Mouse (Mus musculus) limb, embryonic 15.5 days (tissue): ENCODE measurements around the gene Map3k12. TPM values are rescaled to one million over a fixed set of nuclear protein-coding genes. Genes with fewer than 3 reads are reported as not detected.
A peak's percentile ranks its signal among the peaks of the same experiment; 100 is the strongest.

Experiments
- ATAC-seq: fragments of 200-750 bp; cut with Nextera tagmentation; 2 replicates; pipeline ENCODE4 v1.8.0; 2017; ENCODE audit warnings: low read depth, moderate TSS enrichment; ENCODE audit not compliant: insufficient number of reproducible peaks, low FRiP score, low TSS enrichment
- H3K27ac ChIP-seq: fragments of 300-500 bp; sonication (generic); 2 replicates; pipeline ENCODE4 v1.5.1; 2015; ENCODE audit warnings: moderate library complexity, mild to moderate bottlenecking, inconsistent platforms
- H3K27me3 ChIP-seq: fragments of 300-500 bp; sonication (generic); 2 replicates; pipeline ENCODE4 v1.6.1; 2015; ENCODE audit warnings: inconsistent platforms
- H3K36me3 ChIP-seq: fragments of 300-500 bp; sonication (generic); 2 replicates; pipeline ENCODE4 v1.6.1; 2015; ENCODE audit warnings: inconsistent platforms
- H3K4me1 ChIP-seq: fragments of 300-500 bp; sonication (generic); 2 replicates; pipeline ENCODE4 v1.6.1; 2015; ENCODE audit warnings: inconsistent platforms
- H3K4me2 ChIP-seq: fragments of 300-500 bp; sonication (generic); 2 replicates; pipeline ENCODE4 v1.6.1; 2015; ENCODE audit warnings: mild to moderate bottlenecking, inconsistent platforms
- H3K4me3 ChIP-seq: fragments of 300-500 bp; sonication (generic); 2 replicates; pipeline ENCODE4 v1.5.1; 2015; ENCODE audit warnings: mild to moderate bottlenecking, inconsistent platforms
- H3K9ac ChIP-seq: fragments of 300-500 bp; sonication (generic); 2 replicates; pipeline ENCODE4 v1.6.1; 2015; ENCODE audit warnings: inconsistent platforms
- H3K9me3 ChIP-seq: fragments of 300-500 bp; sonication (generic); 2 replicates; pipeline ENCODE4 v1.6.1; 2016; ENCODE audit warnings: inconsistent platforms
- WGBS: fragments of 180-500 bp; shearing (Covaris S2); methylation state at CpG from one replicate; pipeline ENCODE4 v1.1.7; 2015; 5-methylcytosine and 5-hydroxymethylcytosine counted together
- polyA plus RNA-seq: library from polyadenylated mRNA; unstranded; fragments of >200 nt; fragmentation: Nextera tagmentation; extraction: Ambion mirVana; gene quantifications from 2 replicates; pipeline ENCODE4 v1.2.1, GENCODE M21; 2015

Map3k12 gene
- polyA plus RNA-seq, 1 experiment from 2014 or later, result 17.9 TPM

GRCm38 (mm10) chr15:102499851-102500250, 17.0 kb downstream of the Map3k12 start:
- peaks cover 83% of the 10 kb centered on the region for H3K36me3 ChIP-seq
- H3K4me1 ChIP-seq, result no peaks in the 10 kb centered on the region
- H3K4me3 ChIP-seq, result no peak overlapping the region
- no peaks in the 10 kb centered on the region for H3K9me3 ChIP-seq
- no peak for ATAC-seq
- no peak overlapping the region for H3K27ac ChIP-seq
- H3K27me3 ChIP-seq, result no peaks in the 10 kb centered on the region
- no peak overlapping the region for H3K4me2 ChIP-seq
- no peak overlapping the region for H3K9ac ChIP-seq
- 84% methylated on average over 6 of the region's 6 CpGs for WGBS

GRCm38 (mm10) chr15:102499370-102499769, 17.5 kb downstream of the Map3k12 start:
- H3K9me3 ChIP-seq, result no peaks in the 10 kb centered on the region
- H3K4me3 ChIP-seq, result no peak overlapping the region
- H3K36me3 ChIP-seq, result peaks cover 83% of the 10 kb centered on the region
- H3K27ac ChIP-seq, result no peak overlapping the region
- ATAC-seq, result no peak
- H3K9ac ChIP-seq, result no peak overlapping the region
- H3K4me1 ChIP-seq, result no peaks in the 10 kb centered on the region
- WGBS, result 71% methylated on average over 3 of the region's 3 CpGs
- H3K27me3 ChIP-seq, result no peaks in the 10 kb centered on the region
- no peak overlapping the region for H3K4me2 ChIP-seq

- Histone ChIP-seq H3K9ac (no peak overlapping the region), H3K9me3 (no peaks in the 10 kb centered on the region), H3K27ac (no peak overlapping the region), H3K4me1 (no peaks in the 10 kb centered on the region), H3K27me3 (no peaks in the 10 kb centered on the region), H3K4me3 (no peak overlapping the region), H3K36me3 (peaks cover 82% of the 10 kb centered on the region), H3K4me2 (no peak overlapping the region)
- 87% methylated on average over 3 of the region's 3 CpGs for WGBS
- no peak for ATAC-seq
These were observed 18.5 kb downstream of the Map3k12 start for GRCm38 (mm10) chr15:102498322-102498721.

DNA sequence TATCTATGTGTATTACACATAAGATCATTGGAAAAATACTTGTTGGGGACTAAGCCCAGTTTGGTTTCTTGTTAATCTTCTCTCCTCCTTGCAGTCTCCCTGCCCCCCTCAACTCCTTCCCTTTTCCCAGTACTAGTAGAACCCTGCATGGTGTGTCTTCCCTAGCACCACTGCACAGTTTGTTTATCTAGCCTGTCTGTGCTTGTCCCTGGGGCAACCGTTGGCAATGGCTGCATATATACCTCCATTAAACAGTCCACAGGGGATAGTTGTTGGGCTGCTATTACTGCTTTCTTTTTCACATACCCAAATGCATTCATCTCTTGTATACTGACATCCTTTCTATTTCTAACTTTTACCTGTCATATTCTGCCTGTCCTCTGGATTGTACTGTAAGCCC, 29.2 kb downstream of the Map3k12 start:
- H3K27me3 ChIP-seq, result no peaks in the 10 kb centered on the region
- no peak overlapping the region for H3K27ac ChIP-seq
- H3K9me3 ChIP-seq, result no peaks in the 10 kb centered on the region
- no peak overlapping the region for H3K9ac ChIP-seq
- H3K36me3 ChIP-seq, result peaks cover 77% of the 10 kb centered on the region
- WGBS, result 73% methylated on average over 1 of the region's 1 CpGs
- H3K4me1 ChIP-seq, result no peaks in the 10 kb centered on the region
- ATAC-seq, result no peak
- H3K4me2 ChIP-seq, result no peak overlapping the region
- H3K4me3 ChIP-seq, result no peak overlapping the region

DNA sequence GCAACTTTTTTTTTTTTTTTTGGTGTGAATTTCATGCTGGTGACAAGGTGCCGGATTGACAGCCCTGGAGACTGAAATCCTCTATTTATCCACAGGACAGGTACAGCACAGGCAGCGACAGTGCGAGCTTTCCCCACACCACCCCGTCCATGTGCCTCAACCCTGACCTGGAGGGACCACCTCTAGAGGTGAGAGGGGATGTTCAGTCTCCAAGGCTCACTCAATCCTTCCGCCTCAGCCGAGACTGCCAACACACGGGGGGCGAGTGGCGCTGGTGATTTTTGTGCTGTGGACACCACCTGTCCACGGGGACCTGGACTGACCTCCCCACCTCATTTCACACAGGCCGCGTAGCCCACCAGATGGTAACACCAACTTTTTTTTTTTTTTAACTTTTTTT, 31.0 kb downstream of the Map3k12 start:
- Histone ChIP-seq H3K4me1 (no peaks in the 10 kb centered on the region), H3K9ac (no peak overlapping the region), H3K4me2 (no peak overlapping the region), H3K36me3 (peaks cover 82% of the 10 kb centered on the region), H3K27ac (no peak overlapping the region), H3K4me3 (no peak overlapping the region), H3K9me3 (no peaks in the 10 kb centered on the region), H3K27me3 (no peaks in the 10 kb centered on the region)
- no peak for ATAC-seq
- 84% methylated on average over 12 of the region's 12 CpGs for WGBS

- Histone ChIP-seq H3K4me1 (no peaks in the 10 kb centered on the region), H3K27me3 (no peaks in the 10 kb centered on the region), H3K36me3 (peaks cover 75% of the 10 kb centered on the region), H3K27ac (no peak overlapping the region), H3K9ac (no peak overlapping the region), H3K4me2 (no peak overlapping the region), H3K4me3 (no peak overlapping the region), H3K9me3 (no peaks in the 10 kb centered on the region)
- ATAC-seq, result no peak
- WGBS, result 84% methylated on average over 3 of the region's 3 CpGs
These were observed 33.7 kb downstream of the Map3k12 start for GRCm38 (mm10) chr15:102483136-102483535.

DNA sequence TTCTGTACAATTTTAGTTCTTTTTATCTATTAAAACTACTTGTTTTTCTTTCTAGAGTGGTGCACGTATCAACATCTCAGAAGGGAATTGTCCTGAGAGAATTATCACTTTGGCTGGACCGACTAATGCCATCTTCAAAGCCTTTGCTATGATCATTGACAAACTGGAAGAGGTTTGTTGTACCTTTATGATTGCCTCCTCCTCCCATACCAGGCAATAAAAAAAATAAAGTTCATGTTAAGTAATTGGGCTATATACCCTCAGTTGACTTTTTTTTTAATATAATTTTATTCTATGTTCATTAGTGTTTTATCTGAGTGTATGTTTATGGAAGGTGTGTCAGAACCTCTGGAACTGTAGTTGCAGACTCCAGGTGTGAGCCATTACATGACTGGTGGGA, 42.3 kb downstream of the Map3k12 start:
- no peak overlapping the region for H3K9ac ChIP-seq
- WGBS, result 90% methylated on average over 2 of the region's 2 CpGs
- peaks cover 7% of the 10 kb centered on the region; the same call in 1 of the 2 replicates for H3K4me1 ChIP-seq
- H3K27ac ChIP-seq, result no peak overlapping the region
- no peaks in the 10 kb centered on the region for H3K9me3 ChIP-seq
- no peak overlapping the region for H3K4me3 ChIP-seq
- ATAC-seq, result no peak
- no peaks in the 10 kb centered on the region for H3K27me3 ChIP-seq
- H3K36me3 ChIP-seq, result peaks cover 55% of the 10 kb centered on the region
- no peak overlapping the region for H3K4me2 ChIP-seq

GRCm38 (mm10) chr15:102473246-102473645, 43.6 kb downstream of the Map3k12 start:
- Histone ChIP-seq H3K4me2 (no peak overlapping the region), H3K9me3 (no peaks in the 10 kb centered on the region), H3K4me3 (no peak overlapping the region), H3K27ac (no peak overlapping the region), H3K27me3 (no peaks in the 10 kb centered on the region), H3K4me1 (peaks cover 7% of the 10 kb centered on the region; the same call in 1 of the 2 replicates), H3K36me3 (peaks cover 44% of the 10 kb centered on the region), H3K9ac (no peak overlapping the region)
- no peak for ATAC-seq
- WGBS, result 70% methylated on average over 2 of the region's 2 CpGs

GRCm38 (mm10) chr15:102471727-102472126, 45.1 kb downstream of the Map3k12 start:
- H3K36me3 ChIP-seq, result peaks cover 31% of the 10 kb centered on the region
- no peaks in the 10 kb centered on the region for H3K9me3 ChIP-seq
- peaks cover 7% of the 10 kb centered on the region; the same call in 1 of the 2 replicates for H3K4me1 ChIP-seq
- ATAC-seq, result no peak
- no peak overlapping the region; the same call in 1 of the 2 replicates for H3K27ac ChIP-seq
- H3K27me3 ChIP-seq, result no peaks in the 10 kb centered on the region
- peak overlapping the region; percentile 45 for H3K4me2 ChIP-seq
- peak overlapping the region; percentile 82 for H3K4me3 ChIP-seq
- peak overlapping the region; percentile 95 for H3K9ac ChIP-seq

GRCm38 (mm10) chr15:102471295-102471645, 45.6 kb downstream of the Map3k12 start:
- Histone ChIP-seq H3K9ac (peak overlapping the region; percentile 95), H3K27ac (peak overlapping the region; percentile 99), H3K4me2 (peak overlapping the region; percentile 45), H3K27me3 (no peaks in the 10 kb centered on the region), H3K4me3 (peak overlapping the region; percentile 82), H3K36me3 (peaks cover 27% of the 10 kb centered on the region), H3K4me1 (peaks cover 7% of the 10 kb centered on the region; the same call in 1 of the 2 replicates), H3K9me3 (no peaks in the 10 kb centered on the region)
- peak; percentile 0; the same call in 1 of the 2 replicates for ATAC-seq
- 0% methylated on average over 10 of the region's 10 CpGs for WGBS

DNA sequence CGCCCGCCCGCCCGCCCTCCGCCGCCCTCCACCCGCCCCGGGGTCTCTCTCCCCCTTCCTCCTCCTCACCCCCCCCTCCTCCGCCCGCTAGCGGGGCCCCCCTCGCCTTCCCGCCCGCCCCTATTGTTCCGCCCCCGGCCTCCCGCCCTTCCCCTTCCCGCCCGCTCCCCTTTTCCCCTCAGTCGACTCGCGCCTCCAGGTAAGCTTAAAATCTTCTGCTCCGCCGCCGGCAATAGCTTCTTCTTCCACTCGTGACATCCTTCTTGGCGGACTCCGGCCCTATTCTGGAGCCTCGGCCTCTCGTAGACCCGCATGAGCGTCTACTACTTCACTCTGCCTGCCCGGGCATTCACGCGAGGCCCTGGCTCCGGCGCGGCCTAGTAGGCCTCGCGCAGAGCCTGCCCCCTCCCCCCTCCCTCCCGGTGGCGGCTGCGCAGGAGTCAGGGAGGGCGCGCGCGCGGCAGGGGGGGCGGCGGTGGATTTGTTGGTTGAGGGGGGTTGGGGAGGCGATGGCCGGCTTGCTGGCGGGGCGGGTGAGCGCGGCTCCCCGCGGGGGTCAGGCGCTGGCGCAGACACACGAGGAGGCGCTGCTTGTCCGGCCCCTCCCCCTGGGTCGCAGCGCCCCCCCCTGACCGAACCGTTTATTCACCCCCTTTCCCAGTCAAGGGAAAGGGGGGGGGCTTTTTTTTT, 46.1 kb downstream of the Map3k12 start:
- peaks cover 22% of the 10 kb centered on the region for H3K36me3 ChIP-seq
- peak overlapping the region; percentile 82 for H3K4me3 ChIP-seq
- H3K4me1 ChIP-seq, result peaks cover 7% of the 10 kb centered on the region; the same call in 1 of the 2 replicates
- H3K27ac ChIP-seq, result peak overlapping the region; percentile 99
- no peaks in the 10 kb centered on the region for H3K27me3 ChIP-seq
- WGBS, result under 1% methylated on average over 38 of the region's 67 CpGs
- peak overlapping the region; percentile 45 for H3K4me2 ChIP-seq
- no peaks in the 10 kb centered on the region for H3K9me3 ChIP-seq
- ATAC-seq, result peak; percentile 76
- peak overlapping the region; percentile 95 for H3K9ac ChIP-seq

- Histone ChIP-seq H3K4me3 (peak within 1 kb of the TSS; percentile 82), H3K27me3 (no peaks in the 10 kb centered on the region), H3K4me1 (peaks cover 7% of the 10 kb centered on the region; the same call in 1 of the 2 replicates), H3K27ac (peak within 1 kb of the TSS; percentile 99), H3K4me2 (peak within 1 kb of the TSS; percentile 45), H3K36me3 (peaks cover 17% of the 10 kb centered on the region), H3K9me3 (no peaks in the 10 kb centered on the region), H3K9ac (peak within 1 kb of the TSS; percentile 95)
- under 1% methylated on average over 34 of the region's 40 CpGs for WGBS
- peak; percentile 98 for ATAC-seq
These were observed 46.7 kb downstream of the Map3k12 start, which contains the start of gene Pcbp2 for GRCm38 (mm10) chr15:102470183-102470604. Gene Pcbp2 (plus strand): TSS chr15:102470539.
